Mouse (Mus musculus): ENCODE measurements around the gene Rftn1.
"Not testable (repeated sequence)": the region's sequence is repeated elsewhere in the genome, so short reads cannot be mapped to it uniquely, and the experiment has no call there.

Rftn1 gene

DNA sequence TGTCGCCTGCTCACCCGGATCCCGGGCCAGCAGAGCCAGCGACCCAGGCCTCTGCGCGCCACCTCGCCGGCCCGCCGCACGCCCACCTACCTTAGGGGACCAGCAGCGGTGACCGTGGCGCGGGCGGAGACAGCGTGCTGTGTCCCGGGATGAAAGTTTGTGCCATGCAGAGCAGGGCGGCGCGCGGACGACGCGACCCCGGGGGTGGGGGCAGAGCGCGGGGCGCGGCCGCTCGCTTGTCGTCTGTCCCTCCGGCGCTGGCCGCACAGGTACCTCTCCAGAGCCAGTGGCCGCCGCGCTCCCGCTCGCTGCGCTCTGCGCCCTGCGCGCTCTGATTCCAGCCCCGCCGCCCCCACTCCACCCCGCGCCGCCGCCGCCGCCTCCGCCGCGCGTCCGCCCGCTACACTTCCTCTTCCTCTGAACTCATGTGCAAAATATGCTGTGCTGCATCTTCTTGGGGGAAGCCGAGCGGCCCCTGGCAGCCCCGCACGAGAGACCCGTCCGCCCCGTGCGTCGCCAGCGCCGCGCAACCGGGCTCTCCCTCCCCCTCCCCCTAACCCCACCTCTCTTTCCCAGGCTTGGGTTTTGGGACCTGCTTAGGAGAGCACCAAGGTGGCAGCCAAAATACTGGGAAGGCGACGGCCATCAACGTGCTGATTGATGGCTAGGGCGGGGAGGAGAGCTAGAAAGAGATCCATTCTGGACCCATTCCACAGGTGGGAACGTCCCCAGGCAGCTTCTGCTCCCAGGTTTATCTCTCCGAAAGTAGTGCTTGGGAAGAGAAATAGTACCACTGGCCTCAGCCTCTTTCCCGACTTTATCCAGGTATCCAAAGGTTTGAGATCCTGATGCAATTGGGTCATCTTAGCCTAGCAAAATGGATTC lies at the start of gene Rftn1:
Gene Rftn1 (minus strand): TSS at position 544 of the 885 bp plus-strand sequence.
- DNase-seq = peak; percentile 60

DNA sequence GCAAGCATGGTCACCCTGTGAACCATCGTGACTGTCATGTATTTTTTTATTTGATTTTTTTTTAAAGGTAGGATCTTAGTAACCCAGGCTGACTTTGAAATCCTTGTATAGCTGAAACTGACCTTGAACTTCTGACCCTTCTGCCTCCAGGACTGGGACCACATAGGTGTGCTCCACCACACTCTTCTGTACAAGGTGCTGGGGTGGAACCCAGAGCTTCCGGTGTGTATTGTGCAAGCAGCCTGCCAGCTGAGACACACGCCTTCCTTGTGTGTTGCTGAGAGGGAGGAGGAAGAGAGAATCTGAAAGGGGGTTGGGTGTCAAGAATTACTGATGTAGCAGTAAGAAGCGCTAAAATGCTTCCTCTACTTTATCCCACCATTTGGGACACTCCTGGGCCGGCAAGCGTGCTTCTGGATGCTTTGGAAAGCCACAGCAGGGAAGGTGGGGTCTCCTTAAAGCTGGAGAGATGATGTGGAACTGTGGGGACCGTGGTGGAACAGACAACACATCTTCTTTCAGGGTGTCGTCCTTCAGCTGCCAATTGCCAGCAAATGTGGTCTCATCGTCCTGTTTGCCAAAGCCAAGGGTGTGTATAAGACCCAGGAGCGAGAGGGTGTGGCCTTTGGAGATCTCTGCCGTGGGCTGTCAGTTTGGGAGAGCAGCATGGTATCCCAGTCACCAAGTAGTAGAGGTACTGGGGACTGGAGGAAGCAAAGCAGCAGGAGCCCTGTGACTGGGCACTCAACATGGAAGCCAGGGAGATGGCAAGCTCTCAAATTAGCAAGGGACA lies 47.5 kb upstream of the Rftn1 start:
- DNase-seq = no peak

GRCm38 (mm10) chr17:50237436-50237709 lies 46.9 kb upstream of the Rftn1 start:
- peak; percentile 95 to 96 for DNase-seq

DNA sequence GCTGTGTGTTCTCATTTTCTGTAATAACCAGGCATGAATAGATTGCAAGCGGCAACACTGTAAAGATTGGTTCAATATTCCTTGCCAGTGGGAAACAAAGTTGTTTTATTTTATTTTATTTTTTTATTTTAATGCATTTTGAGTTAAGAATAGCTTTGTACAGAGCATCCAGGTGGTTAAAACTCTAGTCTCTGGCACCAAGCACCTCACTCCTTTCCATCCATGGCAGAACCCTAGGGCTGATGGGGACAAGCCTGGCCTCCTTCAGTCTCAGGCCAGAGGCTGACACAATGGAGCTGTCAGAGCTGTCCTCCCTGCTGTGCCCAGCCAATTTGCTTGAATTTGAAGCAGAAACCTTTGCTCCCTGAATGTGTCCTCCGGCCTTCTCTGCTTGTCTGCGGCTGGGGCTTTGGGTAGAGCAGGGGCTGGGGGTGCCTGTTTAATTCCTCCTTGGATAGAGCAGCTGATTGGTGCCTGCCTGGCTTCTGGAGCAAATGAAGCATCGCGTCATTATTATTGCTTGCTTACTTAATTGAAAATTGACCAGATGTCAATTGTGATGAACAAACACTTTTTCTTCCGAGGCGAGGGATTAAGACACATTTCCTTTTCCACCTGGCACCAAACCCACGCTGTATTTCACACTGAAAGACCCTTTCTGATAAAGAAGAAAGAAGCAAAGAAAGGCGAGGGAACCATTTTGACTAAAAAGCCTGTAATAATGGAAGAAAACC lies 46.4 kb upstream of the Rftn1 start:
- peak; percentile 70 to 74 for DNase-seq

GRCm38 (mm10) chr17:50235943-50236701 lies 45.6 kb upstream of the Rftn1 start:
- peak; percentile 56 to 64 for DNase-seq

- no peak for DNase-seq
Measured at GRCm38 (mm10) chr17:50233956-50234355, 43.5 kb upstream of the Rftn1 start.

DNA sequence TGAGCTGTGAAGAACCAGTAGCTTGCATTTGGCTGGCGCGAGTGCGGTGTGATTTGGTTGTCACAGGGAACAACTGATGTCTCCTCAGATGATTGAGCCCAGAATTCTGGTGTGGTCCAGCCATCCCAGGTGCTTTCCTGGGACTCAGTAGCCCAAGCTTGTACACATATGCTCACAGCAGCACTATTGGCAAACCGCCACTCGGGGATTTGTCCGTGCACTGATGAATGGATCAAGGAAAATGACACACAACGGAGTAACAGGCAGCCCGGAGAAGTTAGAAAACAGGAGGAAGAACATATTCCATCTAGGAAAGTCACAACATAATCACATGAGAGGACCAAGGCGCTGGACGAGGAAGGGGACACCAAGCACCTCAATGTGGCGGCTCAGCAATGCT lies 42.3 kb upstream of the Rftn1 start:
- peak; percentile 68 to 77 for DNase-seq

- no peak for DNase-seq
Measured at GRCm38 (mm10) chr17:50231206-50231605, 40.7 kb upstream of the Rftn1 start.

- peak; percentile 20 to 41 for DNase-seq
Measured at GRCm38 (mm10) chr17:50229534-50229933, 39.1 kb upstream of the Rftn1 start.

DNA sequence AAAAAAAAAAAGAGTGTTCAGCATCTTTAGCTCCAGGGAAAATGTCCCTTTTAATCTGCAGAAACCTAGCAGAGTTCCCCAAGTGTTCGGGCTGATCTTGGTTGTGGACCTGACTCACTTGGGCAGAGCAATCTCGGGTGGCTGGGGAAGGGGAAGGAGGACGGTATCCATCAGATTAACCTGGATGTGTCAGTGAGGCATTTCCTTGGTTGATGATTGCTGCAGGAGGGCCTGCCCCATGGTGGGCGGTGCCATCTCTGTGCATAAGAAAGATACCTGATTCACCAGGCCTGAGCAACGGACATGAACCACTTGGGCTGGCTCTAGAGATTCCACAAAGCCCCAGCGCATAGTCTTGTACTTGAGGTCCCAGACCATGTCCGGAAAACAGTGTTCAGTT lies 36.9 kb upstream of the Rftn1 start:
- no peak for DNase-seq

GRCm38 (mm10) chr17:50224718-50225117 lies 34.2 kb upstream of the Rftn1 start:
- no peak for DNase-seq

GRCm38 (mm10) chr17:50217978-50218377 lies 27.5 kb upstream of the Rftn1 start:
- DNase-seq = no peak

- peak; percentile 50 to 57 for DNase-seq
Measured at GRCm38 (mm10) chr17:50215104-50215503, 24.6 kb upstream of the Rftn1 start.

DNA sequence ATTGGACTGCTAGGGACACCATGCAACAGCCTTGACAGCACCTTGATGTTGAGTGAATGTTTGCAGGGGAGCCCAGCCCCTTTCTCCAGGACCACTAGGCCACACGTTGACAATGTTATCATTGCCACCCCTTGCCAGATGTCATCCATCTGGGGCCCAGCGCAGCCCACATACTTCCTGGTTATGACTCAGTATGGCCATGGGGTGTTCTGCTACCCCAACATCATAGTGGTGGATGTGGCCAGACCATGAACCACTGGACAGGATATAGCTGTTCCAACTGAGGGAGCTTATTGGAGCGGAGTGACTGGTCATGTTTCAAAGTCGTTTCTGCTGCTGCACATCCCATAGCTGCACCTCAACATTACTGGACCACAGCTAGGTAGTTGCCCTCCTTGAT lies 22.6 kb upstream of the Rftn1 start:
- DNase-seq = no peak

- no peak for DNase-seq
Measured at GRCm38 (mm10) chr17:50211816-50212215, 21.3 kb upstream of the Rftn1 start.

GRCm38 (mm10) chr17:50209831-50210230 lies 19.4 kb upstream of the Rftn1 start:
- no peak for DNase-seq

GRCm38 (mm10) chr17:50208137-50209045 lies 17.9 kb upstream of the Rftn1 start:
- no peak for DNase-seq

- not testable (repeated sequence) for DNase-seq
Measured at GRCm38 (mm10) chr17:50206262-50206661, 15.8 kb upstream of the Rftn1 start.

DNA sequence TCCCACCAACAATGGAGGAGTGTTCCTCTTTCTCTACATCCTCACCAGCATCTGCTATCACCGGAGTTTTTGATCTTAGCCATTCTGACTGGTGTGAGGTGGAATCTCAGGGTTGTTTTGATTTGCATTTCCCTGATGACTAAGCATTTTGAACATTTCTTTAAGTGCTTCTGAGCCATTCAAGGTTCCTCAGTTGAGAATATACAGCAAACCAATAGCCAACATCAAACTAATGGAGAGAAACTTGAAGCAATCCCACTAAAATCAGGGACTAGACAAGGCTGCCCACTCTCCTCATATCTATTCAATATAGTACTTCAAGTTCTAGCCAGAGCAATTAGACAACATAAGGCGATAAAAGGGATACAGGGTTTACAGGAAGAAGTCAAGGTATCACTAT lies 15.4 kb upstream of the Rftn1 start:
- DNase-seq = not testable (repeated sequence)

DNA sequence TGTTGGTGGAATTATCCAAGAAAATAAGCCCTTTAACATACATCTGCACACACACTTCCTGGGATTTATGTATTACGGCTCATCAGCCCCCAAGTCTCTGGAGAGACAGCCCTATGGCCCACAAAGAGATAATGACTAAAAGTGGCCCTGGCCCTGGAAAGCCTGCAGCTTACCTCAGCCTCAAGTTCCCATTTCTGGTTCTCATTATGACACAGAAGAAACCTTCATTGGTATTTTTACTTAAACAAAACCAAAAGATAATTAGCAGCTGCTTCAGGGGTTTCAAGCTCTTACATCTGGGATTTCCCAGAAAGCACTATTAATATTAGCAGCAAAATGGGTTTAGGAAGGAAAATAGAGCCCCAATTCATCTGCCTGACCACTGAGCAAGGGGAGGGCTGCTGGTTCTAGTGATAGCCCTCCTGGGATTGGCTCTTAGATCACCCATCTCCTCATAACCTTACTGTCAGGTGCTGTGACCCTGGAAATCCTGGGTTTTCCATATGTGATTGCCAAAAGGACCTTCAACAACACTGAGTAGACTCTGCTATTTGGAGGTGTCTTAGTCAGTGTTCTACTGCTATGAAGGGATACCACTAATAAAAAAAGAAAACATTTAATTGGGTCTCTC lies 14.8 kb upstream of the Rftn1 start:
- no peak for DNase-seq
